Mouse (Mus musculus): ENCODE results near the gene Arhgap8.

DNA sequence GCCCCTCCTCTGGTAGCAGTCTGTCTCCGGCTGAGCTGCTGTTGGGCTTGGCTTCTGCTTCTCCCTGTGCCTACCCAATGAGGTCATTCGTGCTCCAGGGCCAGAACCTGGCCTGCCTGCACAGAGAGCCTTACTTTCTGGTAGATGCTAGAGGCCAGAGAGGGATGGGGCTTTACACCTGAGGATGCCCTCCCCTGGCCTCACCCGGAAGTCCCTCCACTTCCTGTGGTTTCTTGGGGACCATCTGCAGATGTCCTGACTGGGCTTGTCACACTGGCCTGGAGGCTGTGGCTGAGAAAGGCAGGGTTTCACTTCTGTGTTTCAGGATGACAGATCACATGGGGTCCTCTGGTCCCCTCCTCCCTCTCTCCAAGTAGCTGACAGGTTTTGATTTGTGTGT, 34.4 kb upstream of the Arhgap8 start:
- no peak for TF ChIP-seq POLR2A (IDR thresholded peaks at IDR 0.05; ENCODE audit: control insufficient read depth in 1 of 2, insufficient read depth in 1 of 2, low read depth in 1 of 2, low read length in 2 of 2, poor library complexity in 1 of 2)
- TF ChIP-seq GABPA (IDR thresholded peaks at IDR 0.05; ENCODE audit: low read depth, low read length) = no peak
- TF ChIP-seq ZMIZ1 (IDR thresholded peaks at IDR 0.05; ENCODE audit: low read depth, low read length) = no peak
- TF ChIP-seq CTCF (IDR thresholded peaks at IDR 0.05 in 2 of 3, conservative IDR thresholded peaks at IDR 0.05 in 1 of 3; ENCODE audit: control insufficient read depth in 1 of 3, insufficient read depth in 1 of 3, low read depth in 2 of 3, low read length in 3 of 3, poor library complexity in 1 of 3, severe bottlenecking in 1 of 3) = no peak
- TF ChIP-seq RAD21 (IDR thresholded peaks at IDR 0.05; ENCODE audit: low read depth, low read length) = no peak
- no peak for TF ChIP-seq USF1 (IDR thresholded peaks at IDR 0.05; ENCODE audit: low read depth, low read length)
- no peak for TF ChIP-seq MYC (IDR thresholded peaks at IDR 0.05; ENCODE audit: low read depth, low read length)
- no peak for TF ChIP-seq MEF2A (IDR thresholded peaks at IDR 0.05; ENCODE audit: extremely low read depth, insufficient replicate concordance, low read depth, low read length, poor library complexity, severe bottlenecking)

All from MEL (cell line).